Mouse (Mus musculus) Patski (cell line): ENCODE results near the gene Zbtb37. TPM values are rescaled to one million over a fixed set of nuclear protein-coding genes. Genes with fewer than 3 reads are reported as not detected.
A peak's percentile ranks its signal among the peaks of the same experiment; 100 is the strongest.
"Not testable (repeated sequence)": the region's sequence is repeated elsewhere in the genome, so short reads cannot be mapped to it uniquely, and the experiment has no call there.

Experiments used
- ATAC-seq: fragments of 100-300 bp; one replicate; pipeline ENCODE4 v1.8.0; 2021
- CTCF ChIA-PET: fragments of 350-600 bp; sonication (Branson Sonifier 250); formaldehyde crosslinking; loops from one replicate; lab custom pipeline; 2022; ENCODE audit warnings: inconsistent platforms; lab: Charles Lee
- POLR2A ChIA-PET: fragments of 350-600 bp; sonication (Branson Sonifier 250); formaldehyde crosslinking; loops from one replicate; lab custom pipeline; 2022; ENCODE audit warnings: antibody characterized with exemption, inconsistent platforms; lab: Charles Lee
- DNase-seq: peaks from one replicate; pipeline ENCODE4 v3.0.0-alpha.2; 2011; ENCODE audit warnings: low read depth, low spot score
- H3K27me3 ChIP-seq: fragments of 371-371 bp; one replicate; pipeline ENCODE4 v1.5.1; 2021
- CTCF ChIP-seq: fragments of 100-300 bp; IDR thresholded peaks from one replicate; pipeline ENCODE4 v1.5.1; 2021
- in situ Hi-C: fragments of 300-500 bp; cut with MboI; formaldehyde crosslinking; loops from 3 replicates; pipeline ENCODE4 v1.11.1; 2018; ENCODE audit warnings: low pct_unique_long_range_greater_than_20kb, mixed read lengths
- polyA plus RNA-seq: library from polyadenylated mRNA; unstranded; gene quantifications from one replicate; pipeline ENCODE4 v1.2.3, GENCODE M21; 2021

The Zbtb37 gene
- polyA plus RNA-seq, 1 experiment from 2014 or later = 3.7 TPM

- in situ Hi-C loops = no loop called here
- ChIA-PET POLR2A (interaction anchor here (2.0 kb wide), 1 partner anchor 35 kb away, joined by 6 read pairs; no protein-coding TSS in a partner anchor), CTCF (interaction anchor here (1.3 to 2.4 kb wide), 2 partner anchors 15 to 23 kb away, joined by 3 to 8 read pairs; no protein-coding TSS in a partner anchor)
- H3K27me3 ChIP-seq = no peaks in the 10 kb centered on the region
- peak; percentile 22 for ATAC-seq
- DNase-seq = no peak
- TF ChIP-seq CTCF = no peak
Measured at GRCm38 (mm10) chr1:161033856-161034434, 704 bp downstream of the Zbtb37 start.

GRCm38 (mm10) chr1:161032345-161032744, 2.3 kb downstream of the Zbtb37 start:
- no peak for DNase-seq
- no peak for ATAC-seq
- CTCF ChIA-PET = interaction anchor here (2.4 kb wide), 1 partner anchor 21 kb away, joined by 8 read pairs; no protein-coding TSS in a partner anchor
- in situ Hi-C loops = no loop called here
- POLR2A ChIA-PET = interaction anchor here (1.0 kb wide), 1 partner anchor 16 kb away, joined by 5 read pairs; no protein-coding TSS in a partner anchor
- no peaks in the 10 kb centered on the region for H3K27me3 ChIP-seq
- no peak for TF ChIP-seq CTCF

GRCm38 (mm10) chr1:161031881-161032280, 2.8 kb downstream of the Zbtb37 start:
- in situ Hi-C loops = no loop called here
- CTCF ChIA-PET = interaction anchor here (2.4 kb wide), 1 partner anchor 21 kb away, joined by 8 read pairs; no protein-coding TSS in a partner anchor

GRCm38 (mm10) chr1:161030058-161030457, 4.6 kb downstream of the Zbtb37 start:
- no peak for TF ChIP-seq CTCF
- ChIA-PET POLR2A (interaction anchor here (1.0 kb wide), 1 partner anchor 66 kb away, joined by 3 read pairs; no protein-coding TSS in a partner anchor), CTCF (interaction anchor here (0.8 to 1.1 kb wide), 2 partner anchors 19 to 91 kb away, joined by 3 read pairs; no protein-coding TSS in a partner anchor)
- no peak for ATAC-seq
- in situ Hi-C loops = no loop called here
- no peak for DNase-seq
- no peaks in the 10 kb centered on the region for H3K27me3 ChIP-seq

More at GRCm38 (mm10) chr1:161031881-161032280, 2.8 kb downstream of the Zbtb37 start:
- H3K27me3 ChIP-seq = no peaks in the 10 kb centered on the region
- no peak for TF ChIP-seq CTCF
- ATAC-seq (no peak), DNase-seq (no peak)
- POLR2A ChIA-PET = no interaction called here

- in situ Hi-C loops, H3K27me3 ChIP-seq, DNase-seq, ATAC-seq: not testable (repeated sequence)
- ChIA-PET POLR2A (interaction anchor here (0.7 kb wide), 1 partner anchor 342 kb away, joined by 14 read pairs; no protein-coding TSS in a partner anchor), CTCF (interaction anchor here (1.0 kb wide), 1 partner anchor 8 kb away, joined by 3 read pairs; no protein-coding TSS in a partner anchor)
Measured at GRCm38 (mm10) chr1:161028427-161028826, 6.2 kb downstream of the Zbtb37 start.

GRCm38 (mm10) chr1:161027196-161027595, 7.5 kb downstream of the Zbtb37 start:
- no peaks in the 10 kb centered on the region for H3K27me3 ChIP-seq
- in situ Hi-C loops = no loop called here
- no peak for TF ChIP-seq CTCF
- CTCF ChIA-PET = no interaction called here
- DNase-seq = no peak
- POLR2A ChIA-PET = no interaction called here
- ATAC-seq = no peak

- CTCF ChIA-PET = no interaction called here
- no peak for TF ChIP-seq CTCF
- POLR2A ChIA-PET = no interaction called here
- DNase-seq = no peak
- ATAC-seq = no peak
- in situ Hi-C loops = no loop called here
- no peaks in the 10 kb centered on the region for H3K27me3 ChIP-seq
Measured at GRCm38 (mm10) chr1:161025410-161026210, 9.0 kb downstream of the Zbtb37 start.

GRCm38 (mm10) chr1:161020051-161020450, 14.6 kb downstream of the Zbtb37 start:
- TF ChIP-seq CTCF = no peak
- in situ Hi-C loops = no loop called here
- ChIA-PET CTCF (interaction anchor here (0.8 kb wide), 1 partner anchor 9 kb away, joined by 3 read pairs; no protein-coding TSS in a partner anchor), POLR2A (no interaction called here)
- ATAC-seq (no peak), DNase-seq (no peak)
- no peaks in the 10 kb centered on the region for H3K27me3 ChIP-seq

GRCm38 (mm10) chr1:161016378-161016777, 18.3 kb downstream of the Zbtb37 start:
- in situ Hi-C loops = no loop called here
- no peak for DNase-seq
- ChIA-PET POLR2A (interaction anchor here (1.2 kb wide), 1 partner anchor 17 kb away, joined by 5 read pairs; no protein-coding TSS in a partner anchor), CTCF (no interaction called here)
- no peak for TF ChIP-seq CTCF
- H3K27me3 ChIP-seq = no peaks in the 10 kb centered on the region
- no peak for ATAC-seq

GRCm38 (mm10) chr1:161010436-161010835, 24.2 kb downstream of the Zbtb37 start:
- DNase-seq (no peak), ATAC-seq (no peak)
- CTCF ChIA-PET = interaction anchor here (1.3 to 3.2 kb wide), 3 partner anchors 8 to 22 kb away, joined by 3 to 8 read pairs (median 3); no protein-coding TSS in a partner anchor
- TF ChIP-seq CTCF = no peak
- POLR2A ChIA-PET = no interaction called here
- in situ Hi-C loops = no loop called here
- no peaks in the 10 kb centered on the region for H3K27me3 ChIP-seq
